Mouse (Mus musculus) ES-Bruce4 (cell line): ENCODE results near the gene Clec18a. TPM values are rescaled to one million over a fixed set of nuclear protein-coding genes. Genes with fewer than 3 reads are reported as not detected.
A peak's percentile ranks its signal among the peaks of the same experiment; 100 is the strongest.
"Not testable (repeated sequence)": the region's sequence is repeated elsewhere in the genome, so short reads cannot be mapped to it uniquely, and the experiment has no call there.

Experiments used
- H3K27ac ChIP-seq: 2 replicates; pipeline ENCODE4 v1.5.1; 2012; ENCODE audit warnings: low read length, inconsistent platforms; ENCODE audit not compliant: insufficient read depth
- H3K27me3 ChIP-seq: 2 replicates; pipeline ENCODE4 v1.6.1; 2012; ENCODE audit warnings: mild to moderate bottlenecking, low read length, inconsistent platforms; ENCODE audit not compliant: control insufficient read depth, poor library complexity, insufficient read depth, severe bottlenecking
- H3K36me3 ChIP-seq: 2 replicates; pipeline ENCODE4 v1.6.1; 2012; ENCODE audit warnings: inconsistent platforms, mild to moderate bottlenecking, low read length, moderate library complexity; ENCODE audit not compliant: control insufficient read depth, poor library complexity, insufficient read depth, severe bottlenecking
- H3K4me1 ChIP-seq: one replicate; pipeline ENCODE4 v1.8.1; 2011; ENCODE audit warnings: low read length; ENCODE audit not compliant: control insufficient read depth, insufficient read depth
- H3K4me3 ChIP-seq: 2 replicates; pipeline ENCODE4 v1.5.1; 2011; ENCODE audit warnings: low read depth, mild to moderate bottlenecking, low read length
- H3K9ac ChIP-seq: 2 replicates; pipeline ENCODE4 v1.6.1; 2012; ENCODE audit warnings: low read depth, mild to moderate bottlenecking, inconsistent platforms; ENCODE audit not compliant: poor library complexity, severe bottlenecking
- H3K9me3 ChIP-seq: replicated peaks from 2 replicates; pipeline ENCODE4 v1.6.1; 2012; ENCODE audit warnings: mild to moderate bottlenecking, low read length, inconsistent platforms; ENCODE audit not compliant: control insufficient read depth, poor library complexity, insufficient read depth, severe bottlenecking
- CTCF ChIP-seq: IDR thresholded peaks from one replicate; pipeline ENCODE4 v1.8.1; 2011; ENCODE audit warnings: low read depth, low read length
- EP300 ChIP-seq: IDR thresholded peaks from 2 replicates; pipeline ENCODE4 v1.6.1; 2011; ENCODE audit warnings: low read depth, low read length; ENCODE audit not compliant: insufficient read depth
- POLR2A ChIP-seq: IDR thresholded peaks from one replicate; pipeline ENCODE4 v1.8.1; 2011; ENCODE audit warnings: low read length; ENCODE audit not compliant: insufficient read depth
- polyA plus RNA-seq: library from polyadenylated mRNA; stranded (reverse); fragments of >200 nt; gene quantifications from 2 replicates; pipeline ENCODE4 v1.2.4, GENCODE M21; 2011; ENCODE audit warnings: low read depth; ENCODE audit not compliant: missing spikeins, insufficient read depth, insufficient read length

Gene Clec18a
- polyA plus RNA-seq, result not detected in 2 replicates

DNA sequence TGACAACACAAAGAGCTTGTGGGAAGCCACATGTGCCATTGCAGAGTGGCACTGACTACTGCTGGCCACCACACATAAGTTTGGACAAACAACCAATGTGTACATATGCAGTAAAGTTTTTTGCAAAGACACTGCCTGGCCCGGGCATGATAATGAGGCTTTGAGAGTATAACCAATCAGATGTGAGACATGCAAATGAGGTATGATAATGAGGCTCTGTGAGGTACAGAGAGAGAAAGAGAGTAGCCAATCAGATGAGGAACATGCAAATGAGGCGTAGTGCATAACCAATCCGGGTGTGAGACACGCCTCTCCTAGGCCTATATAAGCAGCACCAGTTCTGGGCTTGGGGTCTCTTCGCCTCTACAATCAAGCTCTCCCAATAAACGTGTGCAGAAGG, at the start of gene Clec18a:
Gene Clec18a (minus strand): TSS at position 101 of the 400 bp plus-strand sequence.
- H3K9me3 ChIP-seq, H3K36me3 ChIP-seq, H3K4me1 ChIP-seq, H3K27ac ChIP-seq, H3K4me3 ChIP-seq, H3K27me3 ChIP-seq, H3K9ac ChIP-seq: not testable (repeated sequence)

DNA sequence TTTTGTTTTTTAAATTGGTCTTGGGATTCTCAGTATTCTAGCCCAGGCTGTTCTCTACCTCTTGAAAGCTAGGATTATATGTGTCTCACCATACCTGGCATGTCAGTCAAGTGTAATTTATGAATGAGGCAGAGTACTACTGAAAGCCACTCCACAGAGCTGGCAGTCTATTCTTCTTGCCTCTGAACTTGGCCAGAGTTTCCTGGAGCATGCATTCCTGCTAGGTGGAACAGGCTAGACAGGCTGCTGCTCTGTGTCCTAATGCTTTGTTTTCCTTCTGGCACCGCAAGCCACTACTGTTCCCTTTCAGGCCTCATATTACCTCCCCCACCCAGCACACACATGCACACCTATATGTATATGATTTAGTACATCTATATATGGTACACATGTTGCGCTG, 38.5 kb upstream of the Clec18a start:
- TF ChIP-seq POLR2A (no peak), EP300 (no peak), CTCF (no peak)
- Histone ChIP-seq H3K4me1 (no peaks in the 10 kb centered on the region), H3K9ac (no peak overlapping the region), H3K9me3 (no peaks in the 10 kb centered on the region), H3K27me3 (no peaks in the 10 kb centered on the region), H3K27ac (no peak overlapping the region), H3K4me3 (no peak overlapping the region), H3K36me3 (peaks cover 42% of the 10 kb centered on the region)

GRCm38 (mm10) chr8:111119481-111119880, 27.3 kb upstream of the Clec18a start:
- Histone ChIP-seq H3K4me1 (no peaks in the 10 kb centered on the region), H3K27me3 (no peaks in the 10 kb centered on the region), H3K9me3 (no peaks in the 10 kb centered on the region), H3K9ac (no peak overlapping the region), H3K4me3 (no peak overlapping the region), H3K36me3 (peaks cover 42% of the 10 kb centered on the region), H3K27ac (no peak overlapping the region)
- TF ChIP-seq EP300, result no peak
- TF ChIP-seq POLR2A, result no peak
- no peak for TF ChIP-seq CTCF

- no peaks in the 10 kb centered on the region for H3K4me1 ChIP-seq
- no peak for TF ChIP-seq CTCF
- TF ChIP-seq POLR2A, result no peak
- TF ChIP-seq EP300, result no peak
- H3K36me3 ChIP-seq, result peaks cover 31% of the 10 kb centered on the region
Measured at GRCm38 (mm10) chr8:111114891-111115290, 22.7 kb upstream of the Clec18a start.

GRCm38 (mm10) chr8:111094719-111095302, 2.6 kb upstream of the Clec18a start:
- Histone ChIP-seq H3K4me3 (peak overlapping the region; percentile 93), H3K9ac (peak overlapping the region; percentile 75)
- not testable (repeated sequence) for H3K36me3 ChIP-seq, H3K9me3 ChIP-seq, H3K27me3 ChIP-seq, H3K4me1 ChIP-seq, H3K27ac ChIP-seq

More at GRCm38 (mm10) chr8:111114891-111115290, 22.7 kb upstream of the Clec18a start:
- Histone ChIP-seq H3K4me3 (no peak overlapping the region), H3K27me3 (no peaks in the 10 kb centered on the region), H3K9ac (no peak overlapping the region), H3K27ac (no peak overlapping the region), H3K9me3 (no peaks in the 10 kb centered on the region)

DNA sequence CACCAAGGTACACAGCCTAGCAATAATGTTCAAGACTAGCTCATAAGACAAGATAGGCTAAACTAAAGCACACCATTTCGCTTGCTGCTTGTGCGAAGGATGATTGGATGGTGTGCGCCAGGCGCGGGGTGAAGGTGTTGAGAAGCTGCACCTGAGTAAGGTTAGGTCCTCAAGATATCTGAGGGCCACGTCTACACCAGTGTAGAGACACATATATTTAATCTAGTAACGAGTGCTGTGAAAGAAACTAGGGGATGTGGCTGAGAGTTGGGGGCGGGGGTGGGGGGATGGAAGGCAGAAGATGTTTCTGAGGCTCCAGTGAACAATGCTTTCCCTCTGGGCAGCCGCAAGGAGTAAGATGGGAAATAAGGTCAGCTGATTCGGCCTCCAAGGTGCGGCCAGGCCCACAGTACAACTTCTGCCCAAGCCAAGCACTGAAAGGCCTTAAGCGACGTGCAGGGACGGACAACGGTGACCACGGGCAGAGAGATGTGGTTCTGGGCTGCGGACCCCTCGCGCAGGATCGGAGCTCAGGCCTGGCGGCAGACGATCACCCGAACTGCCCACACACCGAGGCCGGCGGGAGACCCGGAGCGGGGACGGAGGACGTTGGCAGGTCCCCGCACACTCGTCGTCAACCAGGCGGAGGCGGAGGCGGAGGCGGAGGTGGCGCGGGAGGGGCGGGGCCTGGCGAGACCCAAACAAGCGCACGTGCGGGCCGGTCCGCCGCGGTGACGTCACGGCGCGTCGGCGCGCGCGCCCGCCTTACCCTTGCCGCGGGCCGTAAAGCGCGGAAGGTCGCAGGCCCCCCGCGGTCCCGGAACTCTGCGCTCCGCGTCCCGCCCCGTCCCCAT, 1.9 kb upstream of the Clec18a start, which contains the start of gene Pdpr:
Gene Pdpr (plus strand): TSS at position 766 of the 854 bp plus-strand sequence.
- H3K27ac ChIP-seq, result 0 out of 2 replicates have a peak within 1 kb of the TSS, but pooled peaks have one; percentile 3
- no peaks in the 10 kb centered on the region for H3K9me3 ChIP-seq
- H3K4me3 ChIP-seq, result peak within 1 kb of the TSS; percentile 98
- peaks cover 4% of the 10 kb centered on the region for H3K4me1 ChIP-seq
- no peaks in the 10 kb centered on the region for H3K27me3 ChIP-seq
- no peak for TF ChIP-seq CTCF
- no peak for TF ChIP-seq EP300
- no peak for TF ChIP-seq POLR2A
- peak within 1 kb of the TSS; percentile 75 for H3K9ac ChIP-seq
- H3K36me3 ChIP-seq, result no peaks in the 10 kb centered on the region
